Mouse (Mus musculus): Measurements from ENCODE around the gene Camta1.

The Camta1 gene

GRCm38 (mm10) chr4:151738280-151738679 is 123.4 kb downstream of the Camta1 start:
- Histone ChIP-seq H3K4me3 (replicated peaks; ENCODE audit: low read length) (no peak overlapping the region), H3K4me1 (replicated peaks; ENCODE audit: low read depth, low read length) (peaks cover 24% of the 10 kb centered on the region), H3K27me3 (ENCODE audit: insufficient read depth, low read length) (no peaks in the 10 kb centered on the region), H3K36me3 (ENCODE audit: insufficient read depth, low read length) (no peaks in the 10 kb centered on the region), H3K9me3 (ENCODE audit: low read length) (no peaks in the 10 kb centered on the region)
- no peak for TF ChIP-seq CTCF (conservative IDR thresholded peaks at IDR 0.05; ENCODE audit: low read length)
- no peak for TF ChIP-seq NANOG (IDR thresholded peaks at IDR 0.05; ENCODE audit: borderline replicate concordance, low read length)
- no peak for TF ChIP-seq POU5F1 (IDR thresholded peaks at IDR 0.05; ENCODE audit: borderline replicate concordance, low read length)

- H3K4me3 ChIP-seq (replicated peaks; ENCODE audit: low read length), result no peak overlapping the region
- H3K27me3 ChIP-seq (ENCODE audit: insufficient read depth, low read length), result no peaks in the 10 kb centered on the region
- H3K4me1 ChIP-seq (replicated peaks; ENCODE audit: low read depth, low read length), result peaks cover 8% of the 10 kb centered on the region
- H3K9me3 ChIP-seq (ENCODE audit: low read length), result no peaks in the 10 kb centered on the region
- no peaks in the 10 kb centered on the region for H3K36me3 ChIP-seq (ENCODE audit: insufficient read depth, low read length)
- TF ChIP-seq CTCF (conservative IDR thresholded peaks at IDR 0.05; ENCODE audit: low read length) (no peak), NANOG (IDR thresholded peaks at IDR 0.05; ENCODE audit: borderline replicate concordance, low read length) (no peak), POU5F1 (IDR thresholded peaks at IDR 0.05; ENCODE audit: borderline replicate concordance, low read length) (no peak)
These were observed 129.0 kb downstream of the Camta1 start for GRCm38 (mm10) chr4:151732668-151733067.

GRCm38 (mm10) chr4:151730037-151730759 is 131.5 kb downstream of the Camta1 start:
- Histone ChIP-seq H3K36me3 (ENCODE audit: insufficient read depth, low read length) (no peaks in the 10 kb centered on the region), H3K4me3 (replicated peaks; ENCODE audit: low read length) (no peak overlapping the region), H3K4me1 (replicated peaks; ENCODE audit: low read depth, low read length) (peaks cover 18% of the 10 kb centered on the region), H3K9me3 (ENCODE audit: low read length) (no peaks in the 10 kb centered on the region), H3K27me3 (ENCODE audit: insufficient read depth, low read length) (no peaks in the 10 kb centered on the region)
- TF ChIP-seq CTCF (conservative IDR thresholded peaks at IDR 0.05; ENCODE audit: low read length) (no peak), NANOG (IDR thresholded peaks at IDR 0.05; ENCODE audit: borderline replicate concordance, low read length) (no peak), POU5F1 (IDR thresholded peaks at IDR 0.05; ENCODE audit: borderline replicate concordance, low read length) (no peak)

DNA sequence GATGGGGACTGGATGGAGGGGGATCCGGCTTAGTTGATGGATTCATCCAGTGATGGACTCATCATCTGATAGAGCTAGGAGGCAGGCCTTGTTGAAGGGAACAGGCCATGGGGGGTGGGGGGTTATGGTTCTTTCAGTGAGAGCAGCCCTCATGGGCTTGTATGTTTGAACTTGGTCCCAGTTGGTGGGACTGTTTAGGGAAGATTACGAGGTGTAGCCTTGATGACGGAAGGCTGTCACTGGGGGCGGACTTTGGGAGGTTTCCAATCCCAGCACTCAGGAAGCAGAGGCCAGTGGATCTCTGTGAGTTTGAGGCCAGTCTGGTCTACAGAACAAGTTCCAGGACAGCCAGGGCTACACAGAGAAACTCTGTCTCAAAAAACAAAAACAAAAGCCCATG is 132.6 kb downstream of the Camta1 start:
- peaks cover 27% of the 10 kb centered on the region for H3K4me1 ChIP-seq (replicated peaks; ENCODE audit: low read depth, low read length)
- no peak for TF ChIP-seq CTCF (conservative IDR thresholded peaks at IDR 0.05; ENCODE audit: low read length)
- TF ChIP-seq NANOG (IDR thresholded peaks at IDR 0.05; ENCODE audit: borderline replicate concordance, low read length), result no peak
- no peak for TF ChIP-seq POU5F1 (IDR thresholded peaks at IDR 0.05; ENCODE audit: borderline replicate concordance, low read length)
- no peaks in the 10 kb centered on the region for H3K9me3 ChIP-seq (ENCODE audit: low read length)
- no peaks in the 10 kb centered on the region for H3K36me3 ChIP-seq (ENCODE audit: insufficient read depth, low read length)
- H3K4me3 ChIP-seq (replicated peaks; ENCODE audit: low read length), result no peak overlapping the region
- no peaks in the 10 kb centered on the region for H3K27me3 ChIP-seq (ENCODE audit: insufficient read depth, low read length)

DNA sequence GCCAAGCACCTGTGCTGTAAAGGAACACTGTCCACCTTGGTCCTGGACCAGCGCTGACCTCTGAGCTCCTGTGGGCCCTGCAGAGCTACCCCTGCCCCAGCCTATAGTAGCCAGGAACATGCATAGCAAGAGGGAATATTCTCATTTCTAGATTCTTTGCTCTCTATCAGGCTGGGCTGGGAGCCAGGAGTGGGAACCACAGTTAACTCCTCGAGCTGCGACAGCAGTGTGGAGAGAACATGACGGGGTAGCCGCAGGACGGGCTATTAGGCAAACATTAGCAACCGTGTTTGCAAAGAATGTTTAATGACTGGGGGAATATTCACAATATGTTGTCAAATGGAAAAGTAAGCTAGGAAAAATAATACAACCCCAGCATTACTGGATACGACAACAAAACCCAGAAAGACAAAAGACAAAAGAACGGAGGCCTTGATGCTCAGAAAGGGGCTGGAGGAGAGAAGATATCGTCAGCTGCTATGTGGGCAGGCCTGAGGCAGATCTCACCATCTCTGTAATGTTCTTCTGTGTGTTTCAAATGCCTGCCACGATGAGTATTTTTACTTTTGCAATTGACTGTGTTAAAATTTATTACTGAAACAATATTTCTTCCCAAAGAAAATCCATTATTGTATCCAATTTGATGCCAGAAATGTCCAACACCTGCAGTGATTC is 133.1 kb downstream of the Camta1 start:
- Histone ChIP-seq H3K27me3 (ENCODE audit: insufficient read depth, low read length) (no peaks in the 10 kb centered on the region), H3K4me3 (replicated peaks; ENCODE audit: low read length) (no peak overlapping the region), H3K4me1 (replicated peaks; ENCODE audit: low read depth, low read length) (peaks cover 27% of the 10 kb centered on the region), H3K36me3 (ENCODE audit: insufficient read depth, low read length) (no peaks in the 10 kb centered on the region), H3K9me3 (ENCODE audit: low read length) (no peaks in the 10 kb centered on the region)
- no peak for TF ChIP-seq CTCF (conservative IDR thresholded peaks at IDR 0.05; ENCODE audit: low read length)
- TF ChIP-seq POU5F1 (IDR thresholded peaks at IDR 0.05; ENCODE audit: borderline replicate concordance, low read length), result no peak
- TF ChIP-seq NANOG (IDR thresholded peaks at IDR 0.05; ENCODE audit: borderline replicate concordance, low read length), result no peak

DNA sequence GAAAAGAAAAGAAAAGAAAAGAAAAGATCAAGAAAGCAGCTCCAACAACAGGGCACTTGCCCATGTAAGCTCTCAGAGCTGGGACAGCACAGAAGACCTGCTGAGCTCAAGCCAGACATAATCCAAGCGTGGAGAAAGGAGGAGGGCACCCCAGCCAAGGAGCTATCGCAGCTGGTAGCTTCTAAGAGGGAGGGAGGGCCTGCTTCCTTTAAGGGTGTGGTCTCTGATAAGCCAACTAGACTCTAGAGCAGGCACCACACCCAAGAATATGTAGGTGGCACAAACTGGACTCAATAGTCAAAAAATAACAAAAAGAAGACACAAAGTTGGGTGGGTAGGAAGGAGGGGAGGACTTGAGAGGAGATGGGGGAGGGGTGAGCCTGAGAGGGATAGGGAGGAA is 135.3 kb downstream of the Camta1 start:
- H3K4me3 ChIP-seq (replicated peaks; ENCODE audit: low read length), result no peak overlapping the region
- H3K36me3 ChIP-seq (ENCODE audit: insufficient read depth, low read length), result no peaks in the 10 kb centered on the region
- peaks cover 27% of the 10 kb centered on the region for H3K4me1 ChIP-seq (replicated peaks; ENCODE audit: low read depth, low read length)
- H3K9me3 ChIP-seq (ENCODE audit: low read length), result peaks cover 7% of the 10 kb centered on the region
- TF ChIP-seq NANOG (IDR thresholded peaks at IDR 0.05; ENCODE audit: borderline replicate concordance, low read length) (no peak), CTCF (conservative IDR thresholded peaks at IDR 0.05; ENCODE audit: low read length) (no peak), POU5F1 (IDR thresholded peaks at IDR 0.05; ENCODE audit: borderline replicate concordance, low read length) (no peak)
- H3K27me3 ChIP-seq (ENCODE audit: insufficient read depth, low read length), result no peaks in the 10 kb centered on the region

DNA sequence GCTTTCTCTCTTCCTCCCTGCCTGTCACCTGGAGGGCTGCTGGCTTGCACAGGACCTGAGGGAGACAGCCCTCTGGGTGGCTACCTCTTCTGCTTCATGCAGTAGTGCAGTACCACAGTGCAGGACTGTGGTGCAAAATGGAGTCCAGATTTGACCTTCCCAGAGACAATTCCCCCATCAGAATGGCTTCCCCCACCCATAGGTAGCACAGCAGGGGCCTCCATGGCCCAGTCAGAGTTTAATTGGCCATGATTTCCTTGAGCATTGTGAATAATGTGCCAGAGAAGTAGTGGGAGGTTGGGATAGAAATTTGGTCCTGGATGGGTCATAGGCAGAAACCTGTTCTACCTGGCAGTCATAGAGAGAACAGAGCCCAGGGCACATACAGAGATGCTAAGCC is 136.8 kb downstream of the Camta1 start:
- H3K4me3 ChIP-seq (replicated peaks; ENCODE audit: low read length), result no peak overlapping the region
- peaks cover 27% of the 10 kb centered on the region for H3K4me1 ChIP-seq (replicated peaks; ENCODE audit: low read depth, low read length)
- no peaks in the 10 kb centered on the region for H3K36me3 ChIP-seq (ENCODE audit: insufficient read depth, low read length)
- H3K27me3 ChIP-seq (ENCODE audit: insufficient read depth, low read length), result no peaks in the 10 kb centered on the region
- TF ChIP-seq CTCF (conservative IDR thresholded peaks at IDR 0.05; ENCODE audit: low read length) (no peak), POU5F1 (IDR thresholded peaks at IDR 0.05; ENCODE audit: borderline replicate concordance, low read length) (no peak), NANOG (IDR thresholded peaks at IDR 0.05; ENCODE audit: borderline replicate concordance, low read length) (peak; percentile 83)
- peaks cover 7% of the 10 kb centered on the region for H3K9me3 ChIP-seq (ENCODE audit: low read length)

DNA sequence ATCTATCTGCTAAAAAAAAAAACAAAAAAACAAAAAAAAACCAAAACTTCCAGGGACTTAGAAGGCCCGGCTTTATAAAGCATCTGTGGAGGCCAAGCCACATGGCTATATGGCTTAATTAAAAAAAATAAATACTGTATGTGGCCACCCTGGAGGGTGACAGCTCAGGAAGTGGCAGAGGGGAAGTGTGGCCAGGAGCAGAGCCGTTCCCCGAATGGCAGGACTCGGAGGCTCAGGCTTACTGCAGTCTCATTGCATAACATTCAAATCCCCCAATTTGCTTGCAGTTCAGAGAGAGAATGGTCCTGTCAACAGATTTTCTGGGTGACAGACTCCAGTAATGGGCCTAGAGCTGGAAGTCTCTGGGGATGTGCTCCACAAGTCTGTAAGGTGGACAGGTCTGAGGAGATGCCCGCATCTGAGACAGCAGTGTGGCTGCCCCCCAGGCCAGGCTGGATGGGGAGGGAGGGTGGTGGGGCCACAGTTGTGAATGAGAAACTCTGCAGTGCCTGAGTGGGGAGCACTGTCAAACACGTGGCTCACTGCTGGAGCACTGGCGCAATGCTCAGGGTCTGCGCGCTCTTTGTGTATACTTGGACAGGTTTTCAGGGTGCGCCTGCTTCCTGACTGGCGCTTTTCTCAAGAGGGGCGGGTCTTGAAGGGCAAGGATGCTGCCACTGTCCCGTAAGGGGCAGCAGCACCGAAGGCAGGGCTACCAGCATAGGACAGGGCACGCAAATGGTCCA is 140.8 kb downstream of the Camta1 start:
- peaks cover 7% of the 10 kb centered on the region for H3K9me3 ChIP-seq (ENCODE audit: low read length)
- no peak for TF ChIP-seq POU5F1 (IDR thresholded peaks at IDR 0.05; ENCODE audit: borderline replicate concordance, low read length)
- no peak for TF ChIP-seq CTCF (conservative IDR thresholded peaks at IDR 0.05; ENCODE audit: low read length)
- TF ChIP-seq NANOG (IDR thresholded peaks at IDR 0.05; ENCODE audit: borderline replicate concordance, low read length), result no peak
- peaks cover 30% of the 10 kb centered on the region for H3K4me1 ChIP-seq (replicated peaks; ENCODE audit: low read depth, low read length)
- no peaks in the 10 kb centered on the region for H3K27me3 ChIP-seq (ENCODE audit: insufficient read depth, low read length)
- no peaks in the 10 kb centered on the region for H3K36me3 ChIP-seq (ENCODE audit: insufficient read depth, low read length)
- H3K4me3 ChIP-seq (replicated peaks; ENCODE audit: low read length), result no peak overlapping the region
